Mouse (Mus musculus) heart, embryonic 11.5 days (tissue): ENCODE data around the gene Lrsam1. TPM values are rescaled to one million over a fixed set of nuclear protein-coding genes. Genes with fewer than 3 reads are reported as not detected.
A peak's percentile ranks its signal among the peaks of the same experiment; 100 is the strongest.
"Not testable (repeated sequence)": the region's sequence is repeated elsewhere in the genome, so short reads cannot be mapped to it uniquely, and the experiment has no call there.

Experiments used
- ATAC-seq: fragments of 200-750 bp; cut with Nextera tagmentation; replicated peaks from 2 replicates; pipeline ENCODE4 v1.8.0; 2017; ENCODE audit warnings: moderate library complexity; ENCODE audit not compliant: insufficient number of reproducible peaks, low FRiP score, low TSS enrichment
- H3K27ac ChIP-seq: fragments of 300-500 bp; sonication (generic); 2 replicates; pipeline ENCODE4 v1.5.1; 2014; ENCODE audit warnings: mild to moderate bottlenecking, low read depth, low read length
- H3K27me3 ChIP-seq: fragments of 300-500 bp; sonication (generic); 2 replicates; pipeline ENCODE4 v1.6.1; 2014; ENCODE audit warnings: mild to moderate bottlenecking, low read length, mixed read lengths; ENCODE audit not compliant: control insufficient read depth, insufficient read depth
- H3K36me3 ChIP-seq: fragments of 300-500 bp; sonication (generic); 2 replicates; pipeline ENCODE4 v1.6.1; 2014; ENCODE audit warnings: mild to moderate bottlenecking, low read length, moderate library complexity, mixed read lengths; ENCODE audit not compliant: control insufficient read depth, insufficient read depth
- H3K4me1 ChIP-seq: fragments of 300-500 bp; sonication (generic); 2 replicates; pipeline ENCODE4 v1.6.1; 2014; ENCODE audit warnings: low read length; ENCODE audit not compliant: control insufficient read depth, insufficient read depth
- H3K4me2 ChIP-seq: fragments of 300-500 bp; sonication (generic); 2 replicates; pipeline ENCODE4 v1.6.1; 2014; ENCODE audit warnings: mild to moderate bottlenecking, moderate library complexity
- H3K4me3 ChIP-seq: fragments of 300-500 bp; sonication (generic); 2 replicates; pipeline ENCODE4 v1.5.1; 2014; ENCODE audit warnings: low read depth, low read length
- H3K9ac ChIP-seq: fragments of 300-500 bp; sonication (generic); 2 replicates; pipeline ENCODE4 v1.6.1; 2014; ENCODE audit warnings: mild to moderate bottlenecking, low read depth, low read length, moderate library complexity
- H3K9me3 ChIP-seq: fragments of 300-500 bp; sonication (generic); replicated peaks from 2 replicates; pipeline ENCODE4 v1.6.1; 2016; ENCODE audit warnings: low read length; ENCODE audit not compliant: control insufficient read depth
- WGBS: fragments of 180-500 bp; shearing (Covaris S2); extraction: QIAGEN DNeasy Blood & Tissue Kit; methylation state at CpG from one replicate; pipeline ENCODE4 v1.1.7; 2014; ENCODE audit not compliant: insufficient replicate concordance; 5-methylcytosine and 5-hydroxymethylcytosine counted together
- polyA plus RNA-seq: library from polyadenylated mRNA; unstranded; fragments of >200 nt; fragmentation: Nextera tagmentation; extraction: Ambion mirVana; gene quantifications from 2 replicates; pipeline ENCODE4 v1.2.1, GENCODE M21; 2014

Gene Lrsam1
- polyA plus RNA-seq: 6.7 and 7.4 TPM in 2 replicates

GRCm38 (mm10) chr2:32961192-32961995 lies at the start of gene Lrsam1, which contains the start of gene Rpl12:
TSS of gene Lrsam1 (minus strand) at chr2:32961614.
TSS of gene Rpl12 (plus strand) at chr2:32961559.
- H3K9ac ChIP-seq: peak within 1 kb of the TSS; percentile 90
- H3K4me3 ChIP-seq: peak within 1 kb of the TSS; percentile 92
- H3K27ac ChIP-seq: peak within 1 kb of the TSS; percentile 88
- H3K4me1 ChIP-seq: peaks cover 19% of the 10 kb centered on the region
- WGBS: 3% methylated on average over 55 of the region's 55 CpGs
- ATAC-seq: peak; percentile 87
- no peaks in the 10 kb centered on the region for H3K27me3 ChIP-seq
- peaks cover 15% of the 10 kb centered on the region; the same call in 1 of the 2 replicates for H3K36me3 ChIP-seq
- H3K4me2 ChIP-seq: peak within 1 kb of the TSS; percentile 93
- H3K9me3 ChIP-seq: no peaks in the 10 kb centered on the region

GRCm38 (mm10) chr2:33009055-33009454 lies 47.6 kb upstream of the Lrsam1 start:
- not testable (repeated sequence) for H3K9ac ChIP-seq, H3K4me3 ChIP-seq, ATAC-seq, H3K4me1 ChIP-seq, H3K27ac ChIP-seq, H3K27me3 ChIP-seq, H3K36me3 ChIP-seq, H3K4me2 ChIP-seq, H3K9me3 ChIP-seq
- WGBS: 84% methylated on average over 4 of the region's 4 CpGs

GRCm38 (mm10) chr2:33005041-33005440 lies 43.6 kb upstream of the Lrsam1 start:
- Histone ChIP-seq H3K4me3 (no peak overlapping the region), H3K9ac (no peak overlapping the region), H3K4me2 (no peak overlapping the region), H3K27ac (no peak overlapping the region), H3K4me1 (no peaks in the 10 kb centered on the region), H3K36me3 (no peaks in the 10 kb centered on the region), H3K27me3 (no peaks in the 10 kb centered on the region), H3K9me3 (no peaks in the 10 kb centered on the region)
- 74% methylated on average over 5 of the region's 5 CpGs for WGBS
- no peak for ATAC-seq

GRCm38 (mm10) chr2:33002144-33002543 lies 40.7 kb upstream of the Lrsam1 start:
- no peaks in the 10 kb centered on the region for H3K4me1 ChIP-seq
- H3K36me3 ChIP-seq: no peaks in the 10 kb centered on the region
- no peak overlapping the region for H3K4me3 ChIP-seq
- H3K27ac ChIP-seq: no peak overlapping the region
- H3K4me2 ChIP-seq: no peak overlapping the region
- no peaks in the 10 kb centered on the region for H3K27me3 ChIP-seq
- H3K9me3 ChIP-seq: no peaks in the 10 kb centered on the region
- no peak overlapping the region for H3K9ac ChIP-seq
- ATAC-seq: no peak
- 81% methylated on average over 7 of the region's 7 CpGs for WGBS

- no peak overlapping the region for H3K27ac ChIP-seq
- WGBS: 90% methylated on average over 2 of the region's 2 CpGs
- no peak for ATAC-seq
Measured at GRCm38 (mm10) chr2:32999752-33000151, 38.3 kb upstream of the Lrsam1 start.

GRCm38 (mm10) chr2:32997792-32998191 lies 36.4 kb upstream of the Lrsam1 start:
- ATAC-seq: no peak

More at GRCm38 (mm10) chr2:32999752-33000151, 38.3 kb upstream of the Lrsam1 start:
- Histone ChIP-seq H3K27me3 (no peaks in the 10 kb centered on the region), H3K9me3 (no peaks in the 10 kb centered on the region), H3K4me2 (no peak overlapping the region), H3K9ac (no peak overlapping the region), H3K36me3 (no peaks in the 10 kb centered on the region), H3K4me1 (no peaks in the 10 kb centered on the region), H3K4me3 (no peak overlapping the region)

GRCm38 (mm10) chr2:32997081-32997480 lies 35.7 kb upstream of the Lrsam1 start:
- H3K4me3 ChIP-seq: no peak overlapping the region
- no peaks in the 10 kb centered on the region for H3K4me1 ChIP-seq
- H3K4me2 ChIP-seq: no peak overlapping the region
- H3K27ac ChIP-seq: no peak overlapping the region
- H3K9me3 ChIP-seq: no peaks in the 10 kb centered on the region
- H3K9ac ChIP-seq: no peak overlapping the region
- no peak for ATAC-seq
- no peaks in the 10 kb centered on the region for H3K36me3 ChIP-seq
- 70% methylated on average over 6 of the region's 6 CpGs for WGBS
- H3K27me3 ChIP-seq: no peaks in the 10 kb centered on the region

More at GRCm38 (mm10) chr2:32997792-32998191, 36.4 kb upstream of the Lrsam1 start:
- H3K27ac ChIP-seq: no peak overlapping the region
- no peak overlapping the region for H3K4me3 ChIP-seq
- H3K27me3 ChIP-seq: no peaks in the 10 kb centered on the region
- H3K9ac ChIP-seq: no peak overlapping the region
- H3K4me2 ChIP-seq: no peak overlapping the region
- no peaks in the 10 kb centered on the region for H3K9me3 ChIP-seq
- WGBS: 73% methylated on average over 4 of the region's 4 CpGs
- H3K36me3 ChIP-seq: no peaks in the 10 kb centered on the region
- H3K4me1 ChIP-seq: no peaks in the 10 kb centered on the region

- Histone ChIP-seq H3K27me3 (no peaks in the 10 kb centered on the region), H3K27ac (no peak overlapping the region), H3K4me2 (no peak overlapping the region), H3K9ac (no peak overlapping the region), H3K9me3 (no peaks in the 10 kb centered on the region), H3K36me3 (no peaks in the 10 kb centered on the region), H3K4me3 (no peak overlapping the region), H3K4me1 (no peaks in the 10 kb centered on the region)
- no peak for ATAC-seq
- 59% methylated on average over 6 of the region's 6 CpGs for WGBS
Measured at GRCm38 (mm10) chr2:32992130-32992529, 30.7 kb upstream of the Lrsam1 start.
